Mouse (Mus musculus) embryonic facial prominence, embryonic 15.5 days (tissue): ENCODE results near the gene Galntl6. TPM values are rescaled to one million over a fixed set of nuclear protein-coding genes. Genes with fewer than 3 reads are reported as not detected.

Experiments used
- ATAC-seq: fragments of 200-750 bp; cut with Nextera tagmentation; 2 replicates; pipeline ENCODE4 v1.8.0; 2017; ENCODE audit warnings: low read depth, moderate TSS enrichment; ENCODE audit not compliant: insufficient number of reproducible peaks, low FRiP score, low TSS enrichment
- H3K27ac ChIP-seq: fragments of 300-500 bp; sonication (generic); replicated peaks from 2 replicates; pipeline ENCODE4 v1.5.1; 2015; ENCODE audit warnings: mild to moderate bottlenecking, inconsistent platforms
- H3K27me3 ChIP-seq: fragments of 300-500 bp; sonication (generic); 2 replicates; pipeline ENCODE4 v1.6.1; 2015; ENCODE audit warnings: inconsistent platforms
- H3K36me3 ChIP-seq: fragments of 300-500 bp; sonication (generic); 2 replicates; pipeline ENCODE4 v1.6.1; 2015; ENCODE audit warnings: mild to moderate bottlenecking, inconsistent platforms
- H3K4me1 ChIP-seq: fragments of 300-500 bp; sonication (generic); 2 replicates; pipeline ENCODE4 v1.6.1; 2015; ENCODE audit warnings: inconsistent platforms
- H3K4me2 ChIP-seq: fragments of 300-500 bp; sonication (generic); replicated peaks from 2 replicates; pipeline ENCODE4 v1.6.1; 2015; ENCODE audit warnings: mild to moderate bottlenecking, inconsistent platforms
- H3K4me3 ChIP-seq: fragments of 300-500 bp; sonication (generic); replicated peaks from 2 replicates; pipeline ENCODE4 v1.5.1; 2015; ENCODE audit warnings: mild to moderate bottlenecking, inconsistent platforms
- H3K9ac ChIP-seq: fragments of 300-500 bp; sonication (generic); 2 replicates; pipeline ENCODE4 v1.6.1; 2015; ENCODE audit warnings: inconsistent platforms
- H3K9me3 ChIP-seq: fragments of 300-500 bp; sonication (generic); replicated peaks from 2 replicates; pipeline ENCODE4 v1.6.1; 2016; ENCODE audit warnings: inconsistent platforms
- WGBS: fragments of 180-500 bp; shearing (Covaris S2); methylation state at CpG from one replicate; pipeline ENCODE4 v1.1.7; 2015; 5-methylcytosine and 5-hydroxymethylcytosine counted together
- polyA plus RNA-seq: library from polyadenylated mRNA; unstranded; fragments of >200 nt; fragmentation: Nextera tagmentation; extraction: Ambion mirVana; gene quantifications from 2 replicates; pipeline ENCODE4 v1.2.1, GENCODE M21; 2015

Galntl6 gene
- polyA plus RNA-seq, 1 experiment from 2014 or later = 1.7 TPM

- Histone ChIP-seq H3K36me3 (no peaks in the 10 kb centered on the region), H3K27ac (no peak overlapping the region), H3K9me3 (no peaks in the 10 kb centered on the region), H3K9ac (no peak overlapping the region), H3K27me3 (no peaks in the 10 kb centered on the region), H3K4me1 (no peaks in the 10 kb centered on the region), H3K4me2 (no peak overlapping the region), H3K4me3 (no peak overlapping the region)
- WGBS = 8% methylated on average over 1 of the region's 1 CpGs
- no peak for ATAC-seq
These were observed 26.0 kb downstream of the Galntl6 start for GRCm38 (mm10) chr8:58886405-58886804.

- no peak for ATAC-seq
- Histone ChIP-seq H3K4me3 (no peak overlapping the region), H3K27me3 (no peaks in the 10 kb centered on the region), H3K9ac (no peak overlapping the region), H3K4me1 (no peaks in the 10 kb centered on the region), H3K4me2 (no peak overlapping the region), H3K36me3 (no peaks in the 10 kb centered on the region), H3K27ac (no peak overlapping the region), H3K9me3 (no peaks in the 10 kb centered on the region)
These were observed 88.1 kb downstream of the Galntl6 start for GRCm38 (mm10) chr8:58824347-58824746.

GRCm38 (mm10) chr8:58805190-58805589, 107.2 kb downstream of the Galntl6 start:
- no peak overlapping the region for H3K4me3 ChIP-seq
- H3K27me3 ChIP-seq = no peaks in the 10 kb centered on the region
- no peak overlapping the region for H3K27ac ChIP-seq
- no peak overlapping the region for H3K9ac ChIP-seq
- H3K36me3 ChIP-seq = no peaks in the 10 kb centered on the region
- H3K9me3 ChIP-seq = no peaks in the 10 kb centered on the region
- H3K4me2 ChIP-seq = no peak overlapping the region
- ATAC-seq = no peak
- H3K4me1 ChIP-seq = no peaks in the 10 kb centered on the region

- no peak overlapping the region for H3K27ac ChIP-seq
- H3K4me3 ChIP-seq = no peak overlapping the region
- H3K4me2 ChIP-seq = no peak overlapping the region
- 66% methylated on average over 1 of the region's 1 CpGs for WGBS
- H3K36me3 ChIP-seq = no peaks in the 10 kb centered on the region
- H3K27me3 ChIP-seq = no peaks in the 10 kb centered on the region
- H3K9me3 ChIP-seq = no peaks in the 10 kb centered on the region
- no peaks in the 10 kb centered on the region for H3K4me1 ChIP-seq
- no peak overlapping the region for H3K9ac ChIP-seq
- no peak for ATAC-seq
These were observed 110.6 kb downstream of the Galntl6 start for GRCm38 (mm10) chr8:58801847-58802246.

GRCm38 (mm10) chr8:58753769-58754168, 158.7 kb downstream of the Galntl6 start:
- no peak overlapping the region for H3K27ac ChIP-seq
- no peaks in the 10 kb centered on the region for H3K36me3 ChIP-seq
- H3K27me3 ChIP-seq = no peaks in the 10 kb centered on the region
- 80% methylated on average over 2 of the region's 2 CpGs for WGBS
- no peak overlapping the region for H3K9ac ChIP-seq
- H3K4me3 ChIP-seq = no peak overlapping the region
- no peaks in the 10 kb centered on the region for H3K4me1 ChIP-seq
- ATAC-seq = no peak
- H3K9me3 ChIP-seq = no peaks in the 10 kb centered on the region
- no peak overlapping the region for H3K4me2 ChIP-seq

GRCm38 (mm10) chr8:58737963-58738362, 174.5 kb downstream of the Galntl6 start:
- H3K4me1 ChIP-seq = no peaks in the 10 kb centered on the region
- no peaks in the 10 kb centered on the region for H3K9me3 ChIP-seq
- H3K4me2 ChIP-seq = no peak overlapping the region
- H3K36me3 ChIP-seq = no peaks in the 10 kb centered on the region
- no peak for ATAC-seq
- H3K27ac ChIP-seq = no peak overlapping the region
- 88% methylated on average over 3 of the region's 3 CpGs for WGBS
- H3K9ac ChIP-seq = no peak overlapping the region
- H3K27me3 ChIP-seq = no peaks in the 10 kb centered on the region
- H3K4me3 ChIP-seq = no peak overlapping the region

- 69% methylated on average over 3 of the region's 3 CpGs for WGBS
- Histone ChIP-seq H3K27ac (no peak overlapping the region), H3K4me2 (no peak overlapping the region), H3K4me3 (no peak overlapping the region), H3K36me3 (no peaks in the 10 kb centered on the region), H3K4me1 (no peaks in the 10 kb centered on the region), H3K27me3 (no peaks in the 10 kb centered on the region), H3K9me3 (no peaks in the 10 kb centered on the region), H3K9ac (no peak overlapping the region)
- ATAC-seq = no peak
These were observed 220.7 kb downstream of the Galntl6 start for GRCm38 (mm10) chr8:58691761-58692160.

GRCm38 (mm10) chr8:58677847-58678450, 234.5 kb downstream of the Galntl6 start:
- no peak for ATAC-seq
- no peak overlapping the region for H3K4me2 ChIP-seq
- H3K9me3 ChIP-seq = no peaks in the 10 kb centered on the region
- WGBS = 26% methylated on average over 6 of the region's 6 CpGs
- no peak overlapping the region for H3K9ac ChIP-seq
- no peaks in the 10 kb centered on the region for H3K27me3 ChIP-seq
- H3K27ac ChIP-seq = no peak overlapping the region
- H3K4me1 ChIP-seq = no peaks in the 10 kb centered on the region
- no peak overlapping the region for H3K4me3 ChIP-seq
- H3K36me3 ChIP-seq = no peaks in the 10 kb centered on the region

GRCm38 (mm10) chr8:58669075-58669474, 243.4 kb downstream of the Galntl6 start:
- Histone ChIP-seq H3K4me3 (no peak overlapping the region), H3K27ac (no peak overlapping the region), H3K4me2 (no peak overlapping the region), H3K27me3 (no peaks in the 10 kb centered on the region), H3K4me1 (no peaks in the 10 kb centered on the region), H3K9me3 (no peaks in the 10 kb centered on the region), H3K36me3 (no peaks in the 10 kb centered on the region), H3K9ac (no peak overlapping the region)
- ATAC-seq = no peak
- 66% methylated on average over 2 of the region's 2 CpGs for WGBS

- Histone ChIP-seq H3K27me3 (no peaks in the 10 kb centered on the region), H3K36me3 (no peaks in the 10 kb centered on the region)
These were observed 252.4 kb downstream of the Galntl6 start for GRCm38 (mm10) chr8:58660019-58660418.

GRCm38 (mm10) chr8:58655631-58656030, 256.8 kb downstream of the Galntl6 start:
- Histone ChIP-seq H3K36me3 (no peaks in the 10 kb centered on the region), H3K9me3 (no peaks in the 10 kb centered on the region), H3K27me3 (no peaks in the 10 kb centered on the region), H3K4me1 (no peaks in the 10 kb centered on the region), H3K9ac (no peak overlapping the region), H3K4me2 (no peak overlapping the region), H3K4me3 (no peak overlapping the region), H3K27ac (no peak overlapping the region)
- ATAC-seq = no peak
- WGBS = 78% methylated on average over 4 of the region's 4 CpGs

More at GRCm38 (mm10) chr8:58660019-58660418, 252.4 kb downstream of the Galntl6 start:
- H3K4me1 ChIP-seq = no peaks in the 10 kb centered on the region
- no peak overlapping the region for H3K4me3 ChIP-seq
- no peak overlapping the region for H3K9ac ChIP-seq
- no peak overlapping the region for H3K27ac ChIP-seq
- no peak for ATAC-seq
- no peaks in the 10 kb centered on the region for H3K9me3 ChIP-seq
- H3K4me2 ChIP-seq = no peak overlapping the region

GRCm38 (mm10) chr8:58606451-58606850, 306.0 kb downstream of the Galntl6 start:
- no peaks in the 10 kb centered on the region for H3K9me3 ChIP-seq
- H3K4me3 ChIP-seq = no peak overlapping the region
- H3K36me3 ChIP-seq = no peaks in the 10 kb centered on the region
- no peaks in the 10 kb centered on the region for H3K27me3 ChIP-seq
- no peak overlapping the region for H3K9ac ChIP-seq
- 32% methylated on average over 4 of the region's 4 CpGs for WGBS
- no peak overlapping the region for H3K4me2 ChIP-seq
- H3K27ac ChIP-seq = no peak overlapping the region
- no peaks in the 10 kb centered on the region for H3K4me1 ChIP-seq
- ATAC-seq = no peak
